Mouse (Mus musculus): ENCODE results near the gene Ypel5.

GRCm38 (mm10) chr17:72895506-72895905 is 59.3 kb downstream of the Ypel5 start:
- no peak for TF ChIP-seq CTCF (IDR thresholded peaks at IDR 0.05; ENCODE audit: low read depth)
- TF ChIP-seq EP300 (IDR thresholded peaks at IDR 0.05; ENCODE audit: low read depth) = no peak
